Mouse (Mus musculus): ENCODE results near the gene Dupd1.
"Not testable (repeated sequence)": the region's sequence is repeated elsewhere in the genome, so short reads cannot be mapped to it uniquely, and the experiment has no call there.

Dupd1 gene

GRCm38 (mm10) chr14:21674471-21674870, 39.9 kb downstream of the Dupd1 start:
- DNase-seq (ENCODE audit: low spot score): no peak

DNA sequence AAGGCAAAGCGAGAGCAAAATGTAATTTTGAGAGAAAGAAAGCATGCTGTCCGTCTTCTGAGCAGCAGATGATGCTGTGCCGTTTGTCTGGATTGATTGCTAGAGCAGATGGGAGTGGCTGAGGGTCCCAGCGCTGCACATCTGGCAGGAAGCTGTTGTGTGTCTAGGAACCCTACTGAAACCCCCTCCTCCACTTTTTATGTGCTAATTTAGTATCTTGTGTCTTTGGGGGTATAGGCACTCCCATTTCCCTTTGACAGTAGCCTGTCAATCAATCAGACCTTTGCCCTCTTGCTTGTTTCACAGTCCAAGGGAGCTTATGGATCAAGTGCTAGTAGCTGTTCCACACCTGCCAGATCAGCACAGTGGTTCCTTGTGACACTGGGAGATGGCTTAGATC, 41.3 kb downstream of the Dupd1 start:
- DNase-seq (ENCODE audit: low spot score): no peak

GRCm38 (mm10) chr14:21670422-21671006, 43.9 kb downstream of the Dupd1 start:
- not testable (repeated sequence) for DNase-seq (ENCODE audit: low spot score)

GRCm38 (mm10) chr14:21669633-21670421, 44.5 kb downstream of the Dupd1 start:
- no peak for DNase-seq (ENCODE audit: low spot score)

- no peak for DNase-seq (ENCODE audit: low spot score)
Observed at GRCm38 (mm10) chr14:21669218-21669617, 45.2 kb downstream of the Dupd1 start.

GRCm38 (mm10) chr14:21662465-21663142, 51.8 kb downstream of the Dupd1 start:
- DNase-seq (ENCODE audit: low spot score): no peak

DNA sequence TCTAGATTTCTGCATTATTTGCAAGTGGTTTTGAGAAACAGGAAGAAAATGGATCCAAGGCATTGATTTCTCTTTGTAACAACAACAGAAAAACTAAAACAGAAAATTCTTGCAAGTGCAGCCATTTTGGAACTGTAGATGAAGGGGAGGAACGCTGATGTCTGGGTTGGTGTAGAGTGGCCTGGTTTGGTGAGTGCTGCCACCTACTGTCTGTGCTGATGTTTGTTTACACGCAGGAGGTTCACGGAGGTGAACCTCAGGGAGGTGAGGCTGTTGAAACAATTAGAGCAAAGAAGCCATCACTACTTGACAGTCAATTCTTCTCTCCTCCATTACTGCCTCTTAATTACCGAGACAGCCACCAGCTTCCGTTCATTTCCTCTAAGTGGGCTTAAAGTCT, 54.7 kb downstream of the Dupd1 start:
- no peak for DNase-seq (ENCODE audit: low spot score)

- no peak for DNase-seq (ENCODE audit: low spot score)
Observed at GRCm38 (mm10) chr14:21659155-21659554, 55.2 kb downstream of the Dupd1 start.

GRCm38 (mm10) chr14:21653813-21654212, 60.6 kb downstream of the Dupd1 start:
- DNase-seq (ENCODE audit: low spot score): no peak

GRCm38 (mm10) chr14:21640806-21641435, 73.5 kb downstream of the Dupd1 start:
- DNase-seq (ENCODE audit: low spot score): no peak

DNA sequence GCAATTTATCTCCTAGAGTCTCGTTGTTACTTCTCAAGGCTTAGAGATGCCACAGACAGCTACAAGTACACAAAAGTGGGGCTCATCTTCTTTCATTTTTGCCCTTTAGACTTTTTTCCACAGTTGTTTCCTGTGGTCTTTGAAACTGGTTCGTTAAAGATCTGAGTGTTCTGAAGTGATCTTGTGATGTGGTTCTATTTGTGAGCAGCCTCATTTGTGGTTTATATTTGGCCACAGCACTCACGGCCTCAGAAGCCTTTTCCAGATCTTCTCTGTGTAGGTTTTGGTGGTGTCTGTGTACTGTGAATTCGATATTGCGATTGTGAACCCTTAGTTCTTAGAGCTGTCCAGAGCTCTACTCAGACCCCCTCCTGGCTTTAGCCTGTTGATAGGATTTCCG, 77.8 kb downstream of the Dupd1 start:
- no peak for DNase-seq (ENCODE audit: low spot score)

DNA sequence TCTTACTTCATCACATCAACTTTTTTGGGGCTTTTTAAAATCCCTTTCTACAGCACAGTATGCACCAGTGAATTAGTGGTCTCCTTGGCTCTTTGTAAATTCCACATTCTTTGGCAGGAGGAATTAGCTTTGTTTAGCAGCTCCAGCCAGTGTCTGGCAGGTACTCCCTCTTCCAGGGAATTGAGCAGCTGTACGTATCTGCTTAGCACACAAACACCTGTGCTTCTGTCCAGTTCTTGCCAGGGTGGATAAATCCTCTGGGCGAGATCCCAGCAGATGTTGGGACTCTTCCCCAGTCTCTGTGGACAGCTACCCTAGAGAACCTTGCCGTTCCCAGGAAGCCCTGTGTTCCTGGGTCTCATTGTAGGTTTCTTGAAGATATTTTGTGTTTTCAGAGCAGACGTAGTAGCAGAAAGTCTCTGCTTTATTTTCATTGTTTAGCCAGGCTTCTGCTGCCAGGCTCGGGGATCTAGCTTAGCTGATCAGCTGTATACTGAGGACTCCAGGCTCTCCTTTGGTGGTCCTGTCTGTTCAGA, 82.6 kb downstream of the Dupd1 start:
- no peak for DNase-seq (ENCODE audit: low spot score)

Measured in yolk sac, embryonic 10.5 days (tissue).